In genomic region chr3:22167856-22168255, GRCm38 (mm10) we compare ENCODE assay signal across 24 mouse cellular contexts.
DNase-seq lines count a peak whose midpoint lies in the region; ATAC-seq and TF ChIP-seq lines count a peak whose summit lies in the region.
"Had no signal": no experiment of that assay in that cellular context is flagged by ENCODE, and none has a peak within 500 bp of the region (broad histone marks: within the 10 kb centered on the region; RNA-seq: fewer than 3 reads in every experiment).

No protein-coding gene starts in this region.

- no peak overlapping the region for H3K9ac ChIP-seq in forebrain, embryonic 12.5 days
- H3K9ac ChIP-seq: embryonic facial prominence, embryonic 13.5 days; embryonic facial prominence, embryonic 15.5 days had no signal

- H3K36me3 ChIP-seq in forebrain, embryonic 12.5 days (replicated peaks), result no peaks in the 10 kb centered on the region
- H3K36me3 ChIP-seq: embryonic facial prominence, embryonic 13.5 days; embryonic facial prominence, embryonic 15.5 days had no signal

- peaks cover 7% of the 10 kb centered on the region; the same call in 1 of the 2 replicates for H3K4me1 ChIP-seq in forebrain, embryonic 12.5 days

- no peak for DNase-seq in left cerebral cortex, adult 2 months (ENCODE audit: extremely low spot score in 1 of 2, low spot score in 2 of 2)
- DNase-seq in left cerebral cortex, adult 18-20 months (ENCODE audit: low spot score in 2 of 2), result no peak
- peak; percentile 7 for DNase-seq in 3T3-L1 (ENCODE audit: low read depth, low spot score)
- DNase-seq in adipocyte (ENCODE audit: low spot score), result peak; percentile 67
- DNase-seq: adrenal gland, adult 2 months; adrenal gland, postnatal 10 days; adrenal gland, postnatal 25 days; cerebellum, adult 11 months; cerebellum, adult 18-20 months; cerebellum, adult 8-10 months; cerebellum, adult 9-11 months; cerebellum, postnatal 14 days; cerebellum, postnatal 36 days; embryo, embryonic 11 days had no signal

- H3K27me3 ChIP-seq in forebrain, embryonic 12.5 days, result no peaks in the 10 kb centered on the region
- H3K27me3 ChIP-seq: embryonic facial prominence, embryonic 13.5 days; embryonic facial prominence, embryonic 15.5 days; Patski had no signal

- no peak for TF ChIP-seq CTCF in left cerebral cortex, adult 2 months (IDR thresholded peaks at IDR 0.05)

- H3K9me3 ChIP-seq in forebrain, embryonic 12.5 days, result no peaks in the 10 kb centered on the region
- H3K9me3 ChIP-seq: embryonic facial prominence, embryonic 13.5 days; embryonic facial prominence, embryonic 15.5 days had no signal

- no peak overlapping the region for H3K4me2 ChIP-seq in forebrain, embryonic 12.5 days
- H3K4me2 ChIP-seq: embryonic facial prominence, embryonic 13.5 days; embryonic facial prominence, embryonic 15.5 days had no signal

- H3K4me3 ChIP-seq in left cerebral cortex, adult 2 months, result no peak overlapping the region
- no peak overlapping the region for H3K4me3 ChIP-seq in forebrain, embryonic 12.5 days (replicated peaks)
- H3K4me3 ChIP-seq: embryonic facial prominence, embryonic 13.5 days; embryonic facial prominence, embryonic 15.5 days; erythroblast, embryonic 14.5 days had no signal

- intact Hi-C loops in left cerebral cortex, adult 2 months (cut with DNase I), result no loop called here

- 0 out of 2 replicates have a peak, but pooled peaks have one; percentile 10 for ATAC-seq in megakaryocyte progenitor cell, adult 5-6 weeks (replicated peaks; ENCODE audit: poor library complexity)
- ATAC-seq in forebrain, embryonic 12.5 days (ENCODE audit: low FRiP score), result no peak
- ATAC-seq in megakaryocyte-erythroid progenitor cell, adult 5-6 weeks (replicated peaks; ENCODE audit: low FRiP score, low TSS enrichment, poor library complexity, severe bottlenecking), result no peak
- ATAC-seq: activated CD4-positive, CD25-positive, alpha-beta regulatory T cell, adult 4 months; forebrain, embryonic 14.5 days; forebrain, embryonic 16.5 days had no signal

- 0 out of 2 replicates have a peak overlapping the region, but pooled peaks have one; percentile 24 for H3K27ac ChIP-seq in left cerebral cortex, adult 2 months
- no peak overlapping the region for H3K27ac ChIP-seq in forebrain, embryonic 12.5 days
- H3K27ac ChIP-seq: embryonic facial prominence, embryonic 13.5 days; embryonic facial prominence, embryonic 15.5 days had no signal

- 96% methylated on average over 2 of the region's 2 CpGs for WGBS in forebrain, embryonic 12.5 days

Comparison
In these comparisons a context has a peak if more than half of its experiments do, and no peak if none do; other contexts are left out.
1. DNase-seq: peak in 3T3-L1 (single experiment) and adipocyte (single experiment); none in left cerebral cortex, adult 2 months (0 of 2) and left cerebral cortex, adult 18-20 months (0 of 2).